Mouse (Mus musculus): ENCODE results near the gene Phf13. TPM values are rescaled to one million over a fixed set of nuclear protein-coding genes. Genes with fewer than 3 reads are reported as not detected.

The Phf13 gene
- polyA plus RNA-seq, 1 experiment, result 9.3 TPM

DNA sequence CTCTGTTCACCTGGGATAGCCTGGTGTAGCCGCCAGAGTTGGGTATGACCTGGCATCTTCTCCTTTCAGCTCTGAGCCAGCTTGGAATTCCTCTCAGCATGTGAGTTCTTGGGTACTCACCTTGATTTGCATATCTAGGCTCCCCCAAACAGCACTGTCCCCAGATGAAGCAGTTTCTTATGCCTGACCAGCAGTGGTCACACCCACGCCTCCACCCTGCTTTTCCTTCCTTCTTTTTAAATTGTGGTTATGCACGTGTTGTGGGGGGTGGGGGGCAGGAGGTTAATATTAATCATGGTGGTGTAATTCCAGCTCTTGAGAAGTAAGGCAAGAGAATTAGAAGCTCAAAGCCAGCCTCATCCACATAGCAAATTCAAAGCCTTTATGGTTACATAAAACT, 33.2 kb downstream of the Phf13 start:
- Histone ChIP-seq H3K27ac (ENCODE audit: insufficient read depth, low read length) (no peak overlapping the region), H3K4me3 (ENCODE audit: insufficient read depth, low read length) (no peak overlapping the region), H3K4me1 (ENCODE audit: control insufficient read depth, insufficient read depth, low read length) (no peaks in the 10 kb centered on the region)
- no peak for TF ChIP-seq POLR2A (IDR thresholded peaks at IDR 0.05; ENCODE audit: extremely low read depth, insufficient read depth, low read length)
- no peak for TF ChIP-seq CTCF (IDR thresholded peaks at IDR 0.05; ENCODE audit: extremely low read depth, insufficient read depth, low read length)

DNA sequence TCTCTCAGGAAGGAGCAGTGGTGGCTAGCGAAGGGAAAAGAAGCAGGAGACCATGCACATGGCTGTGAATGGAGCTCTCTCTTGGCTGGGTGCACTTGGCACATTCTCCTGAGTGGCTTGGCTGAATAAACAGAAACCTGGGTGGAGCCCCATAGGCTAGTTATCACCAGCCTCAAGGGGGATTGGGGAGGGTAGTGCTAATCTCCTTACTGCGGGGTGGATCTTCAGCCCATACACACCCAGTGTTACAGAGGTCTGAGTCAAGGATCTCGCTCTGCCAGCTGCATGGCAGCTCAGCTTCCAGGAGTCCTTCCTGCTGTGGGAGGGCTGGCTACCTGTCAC, 35.6 kb downstream of the Phf13 start:
- Histone ChIP-seq H3K4me3 (ENCODE audit: insufficient read depth, low read length) (no peak overlapping the region), H3K27ac (ENCODE audit: insufficient read depth, low read length) (no peak overlapping the region), H3K4me1 (ENCODE audit: control insufficient read depth, insufficient read depth, low read length) (no peaks in the 10 kb centered on the region)
- no peak for TF ChIP-seq CTCF (IDR thresholded peaks at IDR 0.05; ENCODE audit: extremely low read depth, insufficient read depth, low read length)
- TF ChIP-seq POLR2A (IDR thresholded peaks at IDR 0.05; ENCODE audit: extremely low read depth, insufficient read depth, low read length), result no peak

DNA sequence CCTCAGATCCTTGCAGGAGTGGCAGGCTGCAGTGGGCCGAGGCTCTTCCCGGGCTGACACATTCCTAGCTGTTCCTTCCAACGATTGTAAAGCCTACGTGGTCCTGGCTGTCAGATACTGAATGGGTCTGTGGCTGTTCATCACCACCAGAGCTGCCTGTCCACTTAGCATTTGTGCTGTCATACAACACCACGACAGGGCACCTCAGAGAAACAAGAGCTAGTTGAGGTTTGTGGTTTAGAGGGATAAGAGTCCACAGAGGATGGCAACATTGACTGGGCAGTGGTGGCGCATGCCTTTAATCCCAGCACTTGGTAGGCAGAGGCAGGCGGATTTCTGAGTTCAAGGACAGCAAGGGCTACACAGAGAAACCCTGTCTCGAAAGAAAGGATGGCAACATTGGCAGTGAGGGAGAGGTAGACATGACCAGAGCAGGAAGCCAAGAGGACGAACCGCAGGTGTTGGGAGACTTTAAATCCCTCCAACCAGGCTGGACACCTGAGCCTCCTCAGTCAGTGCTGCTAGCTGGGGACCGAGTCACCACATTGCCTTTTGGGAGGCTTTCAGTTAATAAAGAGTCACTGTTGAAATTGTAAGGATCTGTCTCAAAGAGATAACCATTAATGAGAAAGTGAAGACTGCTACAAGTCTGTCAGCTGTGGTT, 36.1 kb downstream of the Phf13 start:
- no peak overlapping the region for H3K27ac ChIP-seq (ENCODE audit: insufficient read depth, low read length)
- no peak overlapping the region for H3K4me3 ChIP-seq (ENCODE audit: insufficient read depth, low read length)
- TF ChIP-seq POLR2A (IDR thresholded peaks at IDR 0.05; ENCODE audit: extremely low read depth, insufficient read depth, low read length), result no peak
- no peak for TF ChIP-seq CTCF (IDR thresholded peaks at IDR 0.05; ENCODE audit: extremely low read depth, insufficient read depth, low read length)
- H3K4me1 ChIP-seq (ENCODE audit: control insufficient read depth, insufficient read depth, low read length), result no peaks in the 10 kb centered on the region

DNA sequence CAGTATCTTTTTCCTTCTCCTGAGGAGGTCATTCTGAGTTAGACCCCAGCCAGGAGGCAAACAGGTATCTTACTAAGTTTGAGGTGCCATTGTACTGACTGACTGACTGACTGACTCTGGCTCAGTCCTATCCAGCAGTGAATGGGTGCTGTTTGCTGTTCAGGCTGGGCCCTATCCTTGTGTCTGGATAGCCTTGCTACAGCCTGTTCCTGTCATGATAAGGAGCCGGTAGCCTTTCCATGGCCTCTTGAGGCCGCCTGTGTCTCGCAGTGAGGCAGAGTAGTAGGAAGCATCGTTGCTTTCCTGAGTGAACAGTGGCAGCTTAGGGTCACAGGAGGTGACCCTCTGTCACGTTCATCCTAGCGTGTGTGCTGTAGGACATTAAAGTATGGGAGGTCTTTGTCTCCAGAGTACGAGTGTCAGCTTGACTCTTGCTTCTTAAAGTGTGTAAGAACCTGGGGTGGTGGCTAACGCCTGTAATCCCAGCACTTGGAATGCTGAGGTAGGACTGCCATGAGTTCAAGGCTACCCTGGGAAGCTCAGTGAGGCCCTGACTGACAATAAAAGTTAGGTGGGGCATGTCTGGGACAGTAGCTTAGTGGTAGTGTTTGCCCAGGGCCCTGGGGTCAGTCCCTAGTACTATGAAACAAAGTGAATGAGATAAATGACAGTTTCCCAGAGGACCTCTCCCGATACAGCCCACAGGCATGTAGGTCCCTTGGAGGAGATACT, 38.3 kb downstream of the Phf13 start:
- no peak overlapping the region for H3K4me3 ChIP-seq (ENCODE audit: insufficient read depth, low read length)
- H3K27ac ChIP-seq (ENCODE audit: insufficient read depth, low read length), result no peak overlapping the region
- no peak for TF ChIP-seq CTCF (IDR thresholded peaks at IDR 0.05; ENCODE audit: extremely low read depth, insufficient read depth, low read length)
- no peak for TF ChIP-seq POLR2A (IDR thresholded peaks at IDR 0.05; ENCODE audit: extremely low read depth, insufficient read depth, low read length)
- no peaks in the 10 kb centered on the region for H3K4me1 ChIP-seq (ENCODE audit: control insufficient read depth, insufficient read depth, low read length)

DNA sequence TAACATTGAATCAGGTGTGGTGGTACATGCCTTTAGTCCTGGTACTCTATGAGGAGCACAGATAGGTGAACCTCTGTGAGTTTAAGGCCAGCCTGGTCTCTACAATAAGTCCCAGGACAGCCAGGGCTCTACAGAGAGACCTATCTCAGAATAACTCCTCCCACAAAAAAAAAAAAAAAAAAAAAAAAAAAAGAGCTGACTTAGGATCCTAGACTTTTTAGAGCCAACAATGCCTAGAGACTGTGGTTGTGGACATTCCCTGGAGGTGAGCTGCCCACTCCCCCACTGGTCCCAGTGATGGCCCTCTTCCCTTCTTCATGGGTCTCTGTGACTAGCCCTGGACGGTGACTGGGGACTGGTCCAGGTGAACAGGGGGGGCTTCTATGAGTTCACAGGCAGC, 40.3 kb downstream of the Phf13 start:
- H3K4me1 ChIP-seq (ENCODE audit: control insufficient read depth, insufficient read depth, low read length), result no peaks in the 10 kb centered on the region
- TF ChIP-seq CTCF (IDR thresholded peaks at IDR 0.05; ENCODE audit: extremely low read depth, insufficient read depth, low read length) (no peak), POLR2A (IDR thresholded peaks at IDR 0.05; ENCODE audit: extremely low read depth, insufficient read depth, low read length) (no peak)
- H3K27ac ChIP-seq (ENCODE audit: insufficient read depth, low read length), result no peak overlapping the region

DNA sequence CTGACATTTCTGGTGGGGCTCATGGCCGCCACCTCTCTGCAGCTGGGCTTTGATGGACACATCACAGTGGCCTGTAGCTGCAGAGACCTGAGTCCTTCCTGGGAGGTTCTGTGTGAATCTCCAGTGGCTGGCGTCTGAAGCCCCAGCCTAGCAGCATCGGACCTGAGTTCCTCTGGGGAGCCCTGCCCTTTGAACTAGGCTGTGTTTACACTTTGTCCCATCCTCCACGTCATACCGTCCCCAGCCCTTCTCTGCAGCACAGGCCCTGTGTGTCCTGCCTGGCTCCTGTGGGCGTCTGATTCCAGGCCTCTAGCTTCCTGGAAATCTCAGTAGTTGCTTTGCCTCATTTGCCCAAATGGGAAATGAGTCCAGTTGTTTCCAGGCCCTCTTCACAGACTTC, 42.8 kb downstream of the Phf13 start:
- no peak for TF ChIP-seq CTCF (IDR thresholded peaks at IDR 0.05; ENCODE audit: extremely low read depth, insufficient read depth, low read length)
- no peak for TF ChIP-seq POLR2A (IDR thresholded peaks at IDR 0.05; ENCODE audit: extremely low read depth, insufficient read depth, low read length)
- H3K4me3 ChIP-seq (ENCODE audit: insufficient read depth, low read length), result no peak overlapping the region
- no peaks in the 10 kb centered on the region for H3K4me1 ChIP-seq (ENCODE audit: control insufficient read depth, insufficient read depth, low read length)
- no peak overlapping the region for H3K27ac ChIP-seq (ENCODE audit: insufficient read depth, low read length)

More for the DNA sequence above, 40.3 kb downstream of the Phf13 start:
- no peak overlapping the region for H3K4me3 ChIP-seq (ENCODE audit: insufficient read depth, low read length)

DNA sequence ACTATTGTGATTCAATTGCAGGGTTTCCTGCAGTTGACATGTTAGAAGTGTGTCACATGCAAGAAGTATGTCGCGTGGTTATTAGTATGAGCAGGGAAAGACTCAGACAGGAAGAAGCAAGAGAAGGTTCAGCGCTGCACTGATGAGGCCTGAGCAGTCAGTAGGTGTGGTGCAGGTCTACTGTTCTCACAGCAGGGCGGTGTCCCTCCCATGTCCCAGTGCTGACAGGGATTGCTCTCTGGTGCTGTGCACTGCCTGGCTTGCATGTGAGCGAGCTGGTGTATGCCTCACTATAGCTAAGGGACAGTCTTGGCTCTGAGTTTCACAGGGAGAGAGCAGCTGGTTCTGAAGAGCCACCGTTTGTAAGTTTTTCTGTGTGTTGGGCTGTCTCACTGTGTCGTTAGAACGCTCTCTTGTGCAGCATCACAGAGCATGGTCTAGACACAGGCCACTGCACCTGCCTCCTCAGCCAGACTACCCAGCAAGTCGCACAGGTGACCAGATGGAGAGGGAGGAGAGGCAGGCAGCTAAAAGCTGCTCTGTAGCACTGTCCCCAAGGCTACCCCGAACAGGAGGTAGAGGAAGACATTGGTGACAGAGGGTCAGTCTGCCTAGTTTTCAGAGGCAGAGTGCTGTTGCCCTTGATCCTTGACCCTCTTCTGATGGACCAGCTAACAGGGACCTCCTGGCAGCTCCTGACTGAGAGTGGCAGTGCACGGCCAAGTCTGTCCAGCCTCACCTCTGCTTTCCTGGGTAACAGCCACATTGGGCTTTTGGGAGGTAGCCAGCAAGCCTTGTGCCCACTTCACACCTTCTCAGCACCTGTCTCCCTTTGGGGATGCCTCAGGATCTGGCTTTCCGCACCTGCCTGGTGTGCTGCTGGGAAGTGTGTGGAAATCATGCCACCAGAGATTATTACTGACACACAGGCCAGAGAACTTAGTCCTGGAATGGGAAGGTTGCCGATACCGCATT, 47.3 kb downstream of the Phf13 start:
- Histone ChIP-seq H3K4me3 (ENCODE audit: insufficient read depth, low read length) (no peak overlapping the region), H3K4me1 (ENCODE audit: control insufficient read depth, insufficient read depth, low read length) (no peaks in the 10 kb centered on the region), H3K27ac (ENCODE audit: insufficient read depth, low read length) (no peak overlapping the region)
- no peak for TF ChIP-seq CTCF (IDR thresholded peaks at IDR 0.05; ENCODE audit: extremely low read depth, insufficient read depth, low read length)
- TF ChIP-seq POLR2A (IDR thresholded peaks at IDR 0.05; ENCODE audit: extremely low read depth, insufficient read depth, low read length), result no peak

DNA sequence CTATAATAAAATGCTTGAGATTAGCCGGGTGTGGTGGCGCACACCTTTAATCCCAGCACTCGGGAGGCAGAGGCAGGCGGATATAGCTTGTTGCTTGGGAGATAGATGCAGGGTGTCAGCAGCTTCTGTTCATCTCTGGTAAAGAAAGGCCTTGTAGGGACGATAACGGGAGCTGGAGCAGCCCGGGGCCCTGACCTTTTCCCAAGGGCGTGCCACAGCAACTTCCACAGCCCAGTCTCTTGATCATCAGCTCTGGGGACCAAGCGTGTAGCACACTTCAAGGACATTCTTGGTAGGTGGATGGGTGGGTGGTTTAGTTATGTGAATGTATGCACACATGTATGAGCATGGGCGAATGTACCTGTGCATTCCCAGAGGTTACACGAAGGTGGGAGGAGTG, 49.8 kb downstream of the Phf13 start:
- H3K4me1 ChIP-seq (ENCODE audit: control insufficient read depth, insufficient read depth, low read length), result no peaks in the 10 kb centered on the region
- no peak overlapping the region for H3K4me3 ChIP-seq (ENCODE audit: insufficient read depth, low read length)
- TF ChIP-seq POLR2A (IDR thresholded peaks at IDR 0.05; ENCODE audit: extremely low read depth, insufficient read depth, low read length) (no peak), CTCF (IDR thresholded peaks at IDR 0.05; ENCODE audit: extremely low read depth, insufficient read depth, low read length) (no peak)
- no peak overlapping the region for H3K27ac ChIP-seq (ENCODE audit: insufficient read depth, low read length)

Other genes with a start within 250 kb of the Phf13 start
- 111 and 112 TPM in 2 replicates for gene Camta1, start 134.4 kb downstream of the Phf13 start, polyA plus RNA-seq (2012; rRNA removed)
- 58.5 and 64.9 TPM in 2 replicates for gene Dnajc11, start 62.6 kb downstream of the Phf13 start, polyA plus RNA-seq (2012; rRNA removed)
- gene Thap3, start 7.3 kb downstream of the Phf13 start, polyA plus RNA-seq (2012; rRNA removed), result 29.7 and 31.5 TPM in 2 replicates
- gene Klhl21, start 12.5 kb upstream of the Phf13 start, polyA plus RNA-seq (2012; rRNA removed), result 11.8 and 12.6 TPM in 2 replicates
- 13.7 and 19.1 TPM in 2 replicates for gene Zbtb48, start 31.4 kb upstream of the Phf13 start, polyA plus RNA-seq (2012; rRNA removed)
- 0.23 and 0.53 TPM in 2 replicates for gene Tas1r1, start 42.3 kb upstream of the Phf13 start, polyA plus RNA-seq (2012; rRNA removed)
- gene Nol9, start 43.1 kb upstream of the Phf13 start, polyA plus RNA-seq (2012; rRNA removed), result 16.7 and 17.1 TPM in 2 replicates
- 59.9 and 72.3 TPM in 2 replicates for gene Plekhg5, start 76.2 kb upstream of the Phf13 start, polyA plus RNA-seq (2012; rRNA removed)
- 12.7 and 14.7 TPM in 2 replicates for gene Tnfrsf25, start 119.7 kb upstream of the Phf13 start, polyA plus RNA-seq (2012; rRNA removed)
- gene Espn, start 156.1 kb upstream of the Phf13 start, polyA plus RNA-seq (2012; rRNA removed), result 1.8 and 2.6 TPM in 2 replicates
- gene Hes2, start 162.6 kb upstream of the Phf13 start, polyA plus RNA-seq (2012; rRNA removed), result not detected in 2 replicates
- 333 and 334 TPM in 2 replicates for gene Acot7, start 181.9 kb upstream of the Phf13 start, polyA plus RNA-seq (2012; rRNA removed)